Mouse (Mus musculus) thymus, postnatal 4 days (tissue): ENCODE results near the gene Il23r.
"Not testable (repeated sequence)": the region's sequence is repeated elsewhere in the genome, so short reads cannot be mapped to it uniquely, and the experiment has no call there.

Experiments used
- DNase-seq: peaks from one replicate; pipeline ENCODE4 v3.0.0; 2021

Gene Il23r

DNA sequence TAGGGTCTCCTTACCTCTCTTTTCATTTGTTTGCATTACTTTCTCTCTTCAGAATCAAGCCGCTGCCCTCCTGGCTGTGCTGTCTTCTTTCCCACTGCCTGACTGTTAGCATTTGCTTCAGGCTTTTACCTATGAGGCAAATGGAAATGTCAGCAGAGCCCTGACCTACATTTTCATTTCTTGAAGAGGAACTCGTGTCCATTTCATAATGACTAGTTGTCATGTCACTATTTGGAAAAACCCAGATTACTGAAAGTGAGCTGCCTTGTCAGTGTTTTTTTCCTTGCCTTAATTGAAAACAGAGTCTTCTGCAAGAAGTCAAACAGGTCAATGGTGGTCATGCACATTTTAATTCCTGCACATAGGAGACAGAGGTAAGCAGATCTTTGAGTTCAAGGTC is at the start of gene Il23r:
TSS of gene Il23r (minus strand) at position 101 of the 400 bp plus-strand sequence.
- no peak for DNase-seq

DNA sequence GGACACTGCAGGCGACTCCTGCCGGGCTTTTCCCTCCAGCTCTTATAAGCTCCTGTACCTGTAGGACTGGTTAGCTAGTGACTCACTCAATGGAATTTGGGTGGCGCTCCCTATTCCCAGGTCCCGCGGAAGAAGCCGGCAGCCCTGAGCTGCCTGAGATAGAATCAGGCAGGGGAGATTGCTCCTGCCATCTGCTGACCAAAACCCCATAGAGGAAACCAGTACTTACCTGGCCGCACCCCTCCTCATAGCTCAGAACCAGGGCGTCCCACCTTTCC is 44.1 kb upstream of the Il23r start, which contains the start of gene Tacstd2:
TSS of gene Tacstd2 (minus strand) at position 20 of the 278 bp plus-strand sequence.
- no peak for DNase-seq

DNA sequence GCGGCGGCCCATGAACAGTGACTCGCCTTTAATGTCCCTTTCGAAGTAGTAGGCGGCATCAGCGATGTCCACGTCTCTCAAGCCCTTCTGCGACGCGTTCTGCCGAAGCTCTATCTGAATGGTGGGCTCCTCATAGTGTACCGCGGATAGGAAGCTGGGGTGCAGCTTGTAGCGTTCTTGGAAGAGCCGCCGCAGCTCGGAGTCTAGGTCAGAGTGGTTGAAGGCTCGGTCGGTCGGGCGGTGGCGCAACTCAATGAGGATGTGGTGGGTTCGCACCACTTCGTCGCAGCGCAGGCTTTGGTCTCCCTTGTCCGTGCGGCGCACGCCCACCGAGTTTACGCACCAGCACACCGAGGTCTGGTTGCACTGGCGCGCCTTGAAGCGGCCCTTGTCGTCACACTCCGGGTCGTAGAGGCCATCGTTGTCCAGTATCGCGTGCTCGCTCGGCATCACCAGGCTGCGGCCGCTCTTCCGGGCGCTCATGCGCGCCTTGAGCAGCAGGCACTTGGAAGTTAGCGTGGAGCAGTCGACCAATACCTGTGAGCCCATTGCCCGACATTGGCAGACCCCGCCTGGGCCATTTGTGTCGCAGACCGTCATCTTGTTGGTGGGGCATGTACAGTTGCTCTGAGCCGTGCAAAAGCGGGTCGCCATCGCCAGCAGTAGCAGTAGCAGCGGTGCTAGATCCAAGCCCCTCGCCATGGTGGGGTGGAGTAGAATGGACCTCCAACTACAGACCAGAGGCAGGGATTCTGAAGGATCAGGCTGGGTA is 43.5 kb upstream of the Il23r start:
- DNase-seq = peak; percentile 48

DNA sequence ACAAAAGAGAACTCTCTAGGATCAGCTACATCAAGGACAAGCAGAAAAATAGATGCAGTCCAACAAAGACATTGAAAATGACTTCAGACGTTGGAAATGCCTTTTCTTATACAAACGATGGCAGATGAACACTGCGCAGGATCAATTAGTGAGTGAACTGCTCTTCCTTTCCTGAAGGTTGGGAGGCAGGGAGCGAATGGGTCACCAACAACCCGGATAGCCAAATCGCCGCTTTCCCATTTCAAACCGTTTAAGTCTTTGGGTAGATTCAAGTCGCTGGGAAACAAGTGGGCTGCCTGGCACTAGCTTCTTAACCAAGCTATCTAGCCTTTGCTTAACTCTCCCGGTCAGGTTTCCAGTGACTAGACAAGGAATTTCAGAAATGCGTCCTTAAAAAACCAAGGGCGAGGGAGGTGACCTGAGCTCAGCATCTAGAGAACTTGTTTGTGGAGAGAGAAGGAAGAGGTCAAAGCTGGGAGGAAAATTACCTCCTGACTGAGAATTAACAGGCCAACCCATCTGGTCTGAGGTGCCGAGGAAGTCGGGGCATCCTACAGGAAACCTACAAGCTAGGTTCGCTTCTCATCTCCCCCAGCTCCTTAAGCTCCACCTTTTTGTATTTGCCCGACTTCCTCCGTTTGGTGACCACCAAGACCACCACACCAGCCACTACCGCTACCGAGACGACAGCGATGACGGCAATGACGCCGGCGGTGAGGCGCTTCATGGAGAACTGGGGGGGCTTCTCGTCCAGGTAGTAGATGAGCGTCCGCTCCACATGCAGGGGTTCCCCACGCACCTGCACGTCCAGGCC is 42.7 kb upstream of the Il23r start:
- peak; percentile 25 for DNase-seq

DNA sequence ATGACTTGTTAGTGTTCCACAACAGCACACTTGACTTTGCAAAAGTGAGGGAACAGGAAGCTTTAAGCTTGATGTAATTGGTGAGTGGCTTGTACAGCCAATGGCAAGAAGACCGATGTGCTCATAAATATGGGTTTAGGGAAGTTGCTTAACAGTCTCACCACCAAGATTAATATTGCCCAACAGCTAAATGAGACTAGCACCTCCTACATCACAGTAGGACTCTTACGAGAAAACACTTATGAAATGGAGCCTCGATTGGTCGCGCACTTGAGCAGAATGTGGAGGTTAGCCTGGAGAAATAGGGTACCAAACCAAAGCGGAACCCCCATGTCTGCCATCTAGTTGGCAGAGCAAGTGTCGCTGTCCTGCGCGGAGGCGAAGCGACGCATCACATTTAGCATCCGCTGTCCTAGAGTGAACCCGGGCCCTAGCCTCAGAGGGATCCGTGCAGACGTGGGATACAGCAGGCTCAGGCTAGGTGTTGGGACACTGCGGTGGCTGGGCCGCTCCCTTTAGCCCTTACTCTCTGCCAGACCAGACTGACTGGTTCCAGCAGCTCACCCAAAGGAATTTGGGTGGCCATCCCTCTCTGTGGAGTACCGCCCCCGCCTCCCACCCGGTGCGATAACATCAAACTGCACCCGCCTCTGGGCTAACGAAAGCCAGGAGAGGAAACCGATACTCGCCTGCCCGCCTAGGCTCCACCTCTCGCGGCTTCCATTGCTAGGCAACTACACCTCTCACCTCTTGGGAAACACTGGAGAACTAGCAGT is 41.2 kb upstream of the Il23r start:
- peak; percentile 50 for DNase-seq

DNA sequence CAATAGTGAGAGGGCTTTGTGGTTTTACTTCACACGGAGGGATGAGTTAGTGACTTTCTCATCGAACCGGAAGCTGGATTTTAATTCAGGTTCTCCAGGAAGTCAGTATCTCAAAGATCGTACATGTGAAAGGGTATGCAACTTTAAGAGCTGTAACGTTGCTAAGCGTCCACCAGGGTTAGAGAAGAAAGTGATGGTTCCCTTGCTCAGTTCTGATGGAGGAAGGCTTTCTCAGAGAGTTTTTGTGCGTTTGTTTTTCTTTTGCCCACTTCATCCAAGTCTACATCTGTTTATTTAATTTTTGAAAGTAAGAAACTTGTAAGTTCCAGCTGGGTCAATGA is 40.1 kb upstream of the Il23r start:
- no peak for DNase-seq

DNA sequence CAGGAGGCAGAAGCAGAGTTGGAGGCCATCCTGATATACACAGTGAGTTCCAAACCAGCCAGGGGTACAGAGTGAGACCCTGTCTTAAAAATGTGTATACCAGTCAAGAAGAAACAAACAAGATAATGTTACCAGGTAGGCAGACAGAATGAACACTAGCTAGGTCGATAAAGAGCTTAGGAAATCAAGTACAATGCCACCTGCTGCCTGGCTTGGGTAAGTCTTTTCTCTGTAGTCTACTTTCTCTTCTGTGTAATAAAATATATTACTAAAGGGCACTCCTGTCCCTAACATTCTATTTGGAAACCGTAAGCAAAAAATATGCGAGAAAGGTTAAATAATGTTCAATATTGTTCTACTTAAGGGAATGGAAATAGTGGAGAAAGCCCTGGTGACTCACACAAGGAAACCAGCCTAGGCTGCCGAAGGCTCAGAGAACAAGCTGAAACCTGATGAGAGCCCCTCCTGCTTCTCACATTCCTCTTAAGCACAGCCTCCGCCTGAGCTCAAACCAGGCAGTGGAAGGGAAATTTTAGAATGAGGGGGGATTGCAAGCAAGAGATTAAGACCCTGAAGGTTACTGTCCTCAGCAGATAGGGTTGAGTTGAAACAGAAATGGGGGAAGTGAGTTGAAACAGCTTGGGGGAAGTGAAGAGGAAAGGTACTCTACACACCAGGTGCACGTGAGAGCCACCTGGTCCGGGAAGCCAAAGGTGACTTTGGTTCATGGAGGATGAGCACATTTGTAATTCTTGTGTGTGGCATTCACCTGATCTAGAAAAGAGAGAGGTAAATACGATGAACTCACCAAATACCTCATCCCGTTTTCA is 39.6 kb upstream of the Il23r start:
- peak; percentile 58 for DNase-seq

DNA sequence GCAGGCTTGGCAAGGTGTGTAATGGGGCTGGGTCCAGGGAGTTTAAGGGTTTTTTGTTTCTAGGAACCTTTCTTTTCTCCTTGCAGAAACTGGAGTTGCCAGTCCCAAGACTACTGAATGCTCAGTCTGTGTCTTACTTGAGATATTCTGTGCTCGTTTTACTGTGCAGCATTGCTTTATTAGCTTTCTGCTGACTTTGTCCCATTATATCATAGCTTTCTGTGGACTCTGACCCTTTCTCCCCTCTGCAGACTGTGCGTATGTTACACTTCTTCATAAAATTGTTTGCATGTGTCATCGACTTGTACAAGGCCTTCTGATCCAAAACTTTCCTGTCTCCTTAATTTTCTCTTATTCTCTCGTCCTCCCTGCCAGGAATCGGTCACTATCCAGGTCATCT is 34.7 kb upstream of the Il23r start:
- no peak for DNase-seq

DNA sequence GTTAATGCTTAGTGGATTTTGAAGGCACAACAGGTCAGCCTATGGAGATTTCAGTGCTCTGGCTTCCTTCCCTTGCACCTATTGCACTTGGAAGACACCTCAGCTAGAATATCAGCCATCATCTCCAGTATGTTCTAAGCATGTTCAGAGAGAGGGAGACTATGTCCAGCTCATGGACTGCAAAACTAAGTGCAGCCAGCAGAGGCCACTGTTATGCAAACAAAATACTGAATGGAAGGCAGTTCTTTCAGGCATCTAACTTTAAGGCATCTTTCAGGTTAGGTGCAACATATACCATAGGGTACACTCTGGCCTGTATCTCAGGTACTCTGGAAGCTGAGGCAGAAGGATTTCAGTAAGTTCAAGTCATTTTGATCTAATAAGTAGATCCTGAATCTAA is 19.1 kb upstream of the Il23r start:
- peak; percentile 69 for DNase-seq

DNA sequence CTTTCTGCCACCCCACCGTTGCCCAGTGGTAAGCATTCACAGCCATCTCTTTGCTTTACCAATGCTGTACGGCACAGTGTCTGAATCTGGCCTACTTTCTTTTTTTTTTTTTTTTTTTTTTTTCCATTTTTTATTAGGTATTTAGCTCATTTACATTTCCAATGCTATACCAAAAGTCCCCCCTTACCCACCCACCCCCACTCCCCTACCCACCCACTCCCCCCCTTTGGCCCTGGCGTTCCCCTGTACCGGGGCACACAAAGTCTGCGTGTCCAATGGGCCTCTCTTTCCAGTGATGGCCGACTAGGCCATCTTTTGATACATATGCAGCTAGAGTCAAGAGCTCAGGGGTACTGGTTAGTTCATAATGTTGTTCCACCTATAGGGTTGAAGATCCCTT is 10.3 kb upstream of the Il23r start:
- not testable (repeated sequence) for DNase-seq

DNA sequence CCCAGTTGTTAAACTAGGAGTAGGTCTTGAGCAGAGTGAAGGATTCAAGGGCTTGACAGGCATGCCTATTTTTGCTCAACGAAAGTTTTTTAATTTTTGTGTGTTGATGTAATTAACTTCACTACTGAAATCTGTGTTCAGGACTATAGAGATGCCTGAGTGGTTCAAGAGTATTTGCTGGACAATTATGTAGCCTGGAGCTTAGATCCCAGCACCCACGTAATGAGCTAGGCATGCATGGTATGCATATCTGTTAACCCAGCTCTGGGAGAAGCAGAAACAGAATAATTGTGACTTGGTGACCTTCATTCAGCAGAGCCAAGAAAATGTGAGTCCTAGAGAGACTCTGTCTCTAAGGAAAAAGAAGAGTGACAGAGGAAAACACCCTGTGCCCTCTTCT is 10.6 kb downstream of the Il23r start:
- no peak for DNase-seq

DNA sequence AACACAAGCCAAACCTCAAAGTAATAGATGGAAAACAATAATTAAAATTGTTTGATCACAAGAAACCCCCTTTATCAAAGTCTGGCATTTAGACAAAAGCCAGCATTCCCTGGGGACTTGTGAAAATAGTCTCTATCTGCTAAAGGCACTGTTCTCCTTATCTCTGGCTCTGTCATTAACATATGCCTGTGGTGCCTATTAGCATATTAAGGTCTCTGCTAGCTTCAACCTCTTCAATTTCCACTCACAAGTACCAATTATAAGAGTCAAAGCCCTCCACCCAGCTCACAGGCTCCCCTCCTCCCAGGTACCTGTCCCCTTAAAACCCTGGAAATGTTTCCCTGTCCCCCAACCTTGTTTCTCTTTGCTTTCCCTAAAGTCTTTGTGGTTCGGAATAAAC is 20.4 kb downstream of the Il23r start:
- DNase-seq = no peak

DNA sequence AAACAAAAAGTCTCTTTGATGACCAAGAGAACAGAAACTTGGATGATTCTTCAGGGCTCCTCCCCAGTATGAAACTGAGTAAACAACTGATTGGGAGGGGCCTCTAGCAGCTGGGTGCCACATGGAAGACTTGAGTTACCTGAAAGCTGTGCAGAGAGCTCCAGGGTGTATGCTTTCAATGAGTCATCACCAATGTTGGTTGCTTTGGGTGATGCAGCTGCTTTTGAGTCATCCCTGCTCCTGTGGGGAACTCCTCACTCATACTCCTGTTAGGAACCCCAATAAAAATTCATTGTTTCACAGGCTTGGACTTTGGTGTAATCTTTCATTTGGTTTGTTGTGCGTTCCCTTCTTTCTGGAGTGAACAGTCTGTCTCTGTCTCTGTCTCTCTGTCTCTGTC is 32.2 kb downstream of the Il23r start:
- no peak for DNase-seq

DNA sequence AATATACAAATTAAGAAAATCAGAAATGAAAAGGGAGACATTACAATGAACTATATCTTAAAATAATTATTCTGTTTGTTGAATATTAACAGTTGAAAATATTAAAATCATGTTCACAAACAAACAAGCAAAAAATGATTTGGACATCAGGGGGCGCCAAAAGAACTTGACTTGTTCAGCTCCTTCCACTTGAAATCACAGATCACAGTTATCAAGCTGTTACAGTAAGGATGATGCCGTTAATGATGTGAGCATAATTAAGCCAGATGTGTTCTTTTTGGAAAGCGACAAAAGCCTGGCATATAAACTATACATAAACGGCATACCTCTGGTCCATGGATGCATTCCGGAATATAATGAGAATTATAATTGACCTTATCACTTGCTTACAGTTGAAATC is 40.3 kb downstream of the Il23r start:
- DNase-seq = peak; percentile 59

DNA sequence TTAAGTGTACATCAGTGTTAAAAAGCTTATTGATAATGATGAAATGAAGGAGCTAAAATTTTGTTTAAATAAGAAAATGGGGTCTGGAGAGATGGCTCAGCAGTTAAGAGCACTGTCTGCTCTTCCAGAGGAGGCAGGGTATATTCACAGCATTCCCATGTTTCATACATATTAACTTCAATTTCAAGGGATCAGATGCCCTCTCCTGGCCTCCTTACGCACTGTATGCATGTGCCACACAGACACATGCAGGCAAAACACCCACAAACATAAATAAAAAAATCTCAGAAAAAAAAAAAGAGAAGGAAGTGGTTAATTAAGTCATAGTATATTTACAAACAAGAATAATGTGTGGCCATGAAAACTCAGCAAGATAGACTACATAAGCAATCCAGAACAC is 45.8 kb downstream of the Il23r start:
- no peak for DNase-seq

DNA sequence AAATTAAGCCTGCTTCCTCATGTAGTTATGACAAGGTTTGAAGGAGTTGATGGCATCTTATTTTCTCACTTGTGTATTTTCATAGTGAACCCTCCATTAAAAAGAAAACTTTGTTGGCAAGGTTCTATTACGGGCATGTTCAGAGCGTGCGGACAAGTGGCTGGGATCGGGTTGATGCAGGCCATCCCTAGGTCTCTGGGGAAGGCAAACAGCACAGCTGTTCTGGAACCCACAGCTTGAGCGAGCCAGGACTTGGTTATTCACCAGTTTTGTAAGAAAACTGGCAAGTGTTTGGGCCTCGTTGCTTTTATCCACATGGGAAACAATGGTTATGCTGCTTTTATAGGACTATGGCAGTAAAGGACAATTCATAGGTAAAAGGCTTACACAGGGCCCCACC is 48.5 kb downstream of the Il23r start:
- DNase-seq = no peak

DNA sequence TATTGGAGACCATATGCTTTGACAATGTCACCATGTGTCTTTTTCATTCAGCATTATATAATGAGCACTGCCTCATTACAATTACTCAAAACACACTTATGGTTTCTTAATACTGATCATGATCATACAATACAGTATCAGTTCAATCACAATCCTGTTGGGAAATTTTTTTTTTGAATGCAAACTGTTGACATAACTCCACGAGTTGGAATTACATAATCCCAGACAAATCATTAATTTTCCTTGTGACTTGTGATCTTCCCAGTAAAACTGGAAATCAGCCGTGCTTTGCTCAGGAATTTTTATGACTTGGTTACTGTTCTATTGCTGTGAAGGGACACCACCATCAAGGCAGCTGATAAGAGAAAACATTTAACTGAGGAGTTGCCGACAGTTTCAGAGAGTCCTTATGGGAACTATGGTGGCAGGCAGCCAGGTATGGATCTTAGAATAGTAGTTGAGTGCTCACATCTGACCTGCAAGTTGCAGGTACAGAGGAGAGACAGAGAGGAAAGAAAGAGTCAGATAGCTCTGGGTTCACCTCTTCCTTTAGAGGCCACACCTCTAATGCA is 53.8 kb downstream of the Il23r start:
- DNase-seq = no peak

DNA sequence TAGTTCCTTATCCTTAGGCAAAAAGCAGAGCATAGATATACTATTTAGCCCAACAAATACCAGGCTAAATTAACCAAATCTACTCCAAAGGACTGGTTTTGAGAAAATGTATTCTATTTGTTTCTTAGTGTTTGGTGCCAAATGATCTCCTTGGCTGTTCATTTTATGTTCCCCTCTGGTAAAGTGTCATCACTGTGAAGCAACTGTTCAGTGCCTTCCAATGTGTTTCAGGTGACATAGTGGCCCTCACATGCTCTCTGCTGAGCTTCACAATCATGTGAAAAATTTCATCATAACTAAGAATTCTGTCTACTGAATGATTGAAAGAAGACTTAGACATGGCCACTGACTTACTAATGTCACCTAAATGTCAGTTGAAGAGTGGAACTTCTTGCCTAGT is 54.6 kb downstream of the Il23r start:
- no peak for DNase-seq

DNA sequence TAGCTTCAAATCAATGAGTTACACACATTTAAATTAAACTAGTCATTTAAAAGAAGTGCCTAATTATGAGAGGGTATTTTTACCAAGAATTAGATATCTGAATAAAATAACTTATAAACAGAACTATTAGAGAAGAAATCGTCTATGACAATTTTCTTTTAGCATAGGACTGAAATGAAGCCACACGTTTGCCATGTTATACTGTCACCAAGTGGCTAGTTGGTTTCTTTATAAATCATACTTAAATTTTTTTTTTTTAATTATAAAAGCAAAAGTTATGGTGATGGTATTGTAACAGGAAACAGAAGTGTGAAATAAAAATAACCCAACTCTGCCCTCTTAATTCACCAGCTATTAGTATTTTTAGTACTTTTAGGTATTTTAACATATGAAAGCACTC is 55.4 kb downstream of the Il23r start:
- no peak for DNase-seq

DNA sequence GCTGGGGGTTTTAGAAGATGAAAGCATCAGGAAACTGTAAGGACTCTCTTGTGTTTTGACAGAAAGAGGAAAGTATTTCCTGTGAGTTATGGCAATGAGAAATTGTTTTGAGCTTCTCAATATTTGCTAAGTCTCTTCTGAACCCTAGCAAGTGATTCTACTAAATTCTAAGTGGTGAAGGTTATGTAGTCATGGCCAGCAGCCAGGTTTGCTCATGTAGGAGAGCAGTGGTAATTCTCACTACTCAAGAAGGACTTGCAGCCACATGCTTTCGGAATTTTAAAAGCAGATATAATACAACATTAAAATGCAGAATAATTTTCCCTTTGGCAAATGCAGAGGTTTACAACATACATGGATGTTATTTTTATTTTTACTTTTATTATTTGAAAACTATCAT is 55.9 kb downstream of the Il23r start:
- DNase-seq = no peak

DNA sequence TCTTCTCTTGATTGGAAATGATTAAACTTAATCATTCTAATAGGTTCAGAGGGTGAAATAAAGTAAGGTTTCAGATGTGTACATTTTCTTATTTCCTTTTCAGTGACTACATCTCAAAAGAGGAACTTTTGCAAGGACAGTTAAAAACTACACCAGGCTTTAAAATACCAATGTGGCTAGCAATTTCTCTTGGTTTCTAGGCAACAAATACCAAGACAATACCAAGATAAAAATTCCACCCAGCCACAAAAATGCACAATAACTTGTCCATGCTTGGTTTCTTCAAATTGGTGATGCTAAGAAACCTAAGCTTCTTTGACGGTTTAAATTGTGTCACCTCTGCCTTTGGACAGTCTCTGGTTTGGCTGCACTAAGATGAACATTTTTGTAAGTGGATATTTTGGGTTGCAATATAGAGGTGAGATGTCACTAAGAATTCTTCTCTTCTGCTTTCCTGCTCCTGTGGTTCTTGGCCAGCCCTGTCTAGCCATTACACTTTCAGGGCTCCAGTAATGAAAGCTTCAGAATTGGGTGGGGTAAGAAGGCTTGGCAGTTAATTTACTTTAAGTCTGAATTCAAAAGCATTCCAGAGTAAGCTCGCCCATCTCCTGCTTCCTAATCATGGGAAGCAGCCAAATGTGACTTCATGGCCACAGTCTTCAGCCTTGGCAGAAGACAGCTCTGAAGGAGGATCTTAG is 56.8 kb downstream of the Il23r start:
- no peak for DNase-seq

DNA sequence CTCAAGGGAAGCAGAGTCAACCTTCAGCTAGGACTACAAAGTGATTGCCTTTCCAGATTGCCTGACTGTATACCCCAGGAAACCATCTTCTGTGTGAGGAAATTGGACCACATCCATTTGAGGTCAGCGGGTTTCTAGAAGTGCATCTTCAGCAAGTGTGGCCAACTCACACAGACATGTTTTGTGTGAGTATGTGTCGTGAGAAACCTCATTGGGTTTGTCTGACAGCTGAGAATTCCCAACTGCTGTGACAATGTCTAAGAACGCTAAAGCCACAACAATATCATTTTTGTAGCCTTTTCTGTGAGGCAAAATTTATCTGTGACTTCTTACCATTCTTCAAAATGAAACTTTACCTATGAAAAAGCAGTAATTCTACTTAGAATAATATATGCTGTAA is 59.8 kb downstream of the Il23r start:
- DNase-seq = no peak
